Mouse (Mus musculus): Measurements from ENCODE around the gene Dock10.

DNA sequence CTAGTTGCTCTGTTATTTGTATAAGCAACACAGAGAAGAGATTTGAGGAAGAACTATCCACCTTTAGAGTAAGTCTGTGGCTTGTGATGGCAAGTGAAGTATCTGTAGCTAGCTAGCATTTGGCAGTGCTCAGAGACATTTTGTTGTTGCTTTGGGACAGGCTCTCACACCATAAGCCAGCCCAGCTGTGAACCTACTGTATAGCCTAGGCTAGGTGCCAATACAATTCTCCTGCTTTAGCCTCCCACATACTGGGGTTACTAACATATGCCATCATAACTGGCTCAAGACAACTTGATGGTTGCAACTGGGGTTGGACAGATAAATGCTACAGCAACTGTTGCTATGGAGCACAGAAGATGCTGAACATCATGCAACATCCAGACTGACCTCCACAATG, 298.9 kb downstream of the Dock10 start:
- TF ChIP-seq POLR2A (IDR thresholded peaks at IDR 0.05; ENCODE audit: borderline replicate concordance, low read depth, low read length), result no peak
- TF ChIP-seq CTCF (IDR thresholded peaks at IDR 0.05; ENCODE audit: low read depth, low read length), result no peak

All from bone marrow macrophage, adult 2 months (primary cell).